Mouse (Mus musculus): ENCODE results near the gene Rhebl1. TPM values are rescaled to one million over a fixed set of nuclear protein-coding genes. Genes with fewer than 3 reads are reported as not detected.

Gene Rhebl1
- polyA plus RNA-seq, 1 experiment from 2014 or later, result 20.1 TPM

GRCm38 (mm10) chr15:98851229-98851818 lies 43.0 kb downstream of the Rhebl1 start:
- no peak overlapping the region for H3K27ac ChIP-seq
- no peak overlapping the region for H3K4me3 ChIP-seq (replicated peaks)
- peaks cover 96% of the 10 kb centered on the region for H3K36me3 ChIP-seq (replicated peaks)
- no peaks in the 10 kb centered on the region for H3K4me1 ChIP-seq
- H3K9ac ChIP-seq, result no peak overlapping the region
- WGBS, result 94% methylated on average over 21 of the region's 21 CpGs
- no peak for ATAC-seq (ENCODE audit: low FRiP score)
- no peaks in the 10 kb centered on the region for H3K27me3 ChIP-seq
- H3K4me2 ChIP-seq, result no peak overlapping the region
- no peaks in the 10 kb centered on the region for H3K9me3 ChIP-seq

- H3K4me3 ChIP-seq (replicated peaks), result no peak overlapping the region
- no peaks in the 10 kb centered on the region for H3K27me3 ChIP-seq
- peaks cover 96% of the 10 kb centered on the region for H3K36me3 ChIP-seq (replicated peaks)
- H3K9me3 ChIP-seq, result no peaks in the 10 kb centered on the region
- H3K9ac ChIP-seq, result no peak overlapping the region
- no peak overlapping the region for H3K27ac ChIP-seq
- WGBS, result 93% methylated on average over 14 of the region's 14 CpGs
- no peak for ATAC-seq (ENCODE audit: low FRiP score)
- H3K4me2 ChIP-seq, result no peak overlapping the region
- no peaks in the 10 kb centered on the region for H3K4me1 ChIP-seq
Observed at GRCm38 (mm10) chr15:98850668-98851067, 43.7 kb downstream of the Rhebl1 start.

- H3K27me3 ChIP-seq, result no peaks in the 10 kb centered on the region
- WGBS, result 92% methylated on average over 16 of the region's 16 CpGs
- no peak for ATAC-seq (ENCODE audit: low FRiP score)
Observed at GRCm38 (mm10) chr15:98849956-98850600, 44.3 kb downstream of the Rhebl1 start.

GRCm38 (mm10) chr15:98849165-98849564 lies 45.2 kb downstream of the Rhebl1 start:
- H3K36me3 ChIP-seq (replicated peaks), result peaks cover 96% of the 10 kb centered on the region
- H3K27ac ChIP-seq, result no peak overlapping the region
- no peak overlapping the region for H3K4me3 ChIP-seq (replicated peaks)
- H3K9me3 ChIP-seq, result no peaks in the 10 kb centered on the region
- no peaks in the 10 kb centered on the region for H3K27me3 ChIP-seq
- ATAC-seq (ENCODE audit: low FRiP score), result no peak
- H3K4me1 ChIP-seq, result no peaks in the 10 kb centered on the region
- H3K9ac ChIP-seq, result no peak overlapping the region
- 96% methylated on average over 11 of the region's 11 CpGs for WGBS
- no peak overlapping the region for H3K4me2 ChIP-seq

More at GRCm38 (mm10) chr15:98849956-98850600, 44.3 kb downstream of the Rhebl1 start:
- Histone ChIP-seq H3K4me2 (no peak overlapping the region), H3K27ac (no peak overlapping the region), H3K9ac (no peak overlapping the region), H3K4me3 (replicated peaks) (no peak overlapping the region), H3K36me3 (replicated peaks) (peaks cover 96% of the 10 kb centered on the region), H3K4me1 (no peaks in the 10 kb centered on the region), H3K9me3 (no peaks in the 10 kb centered on the region)

GRCm38 (mm10) chr15:98846140-98846539 lies 48.2 kb downstream of the Rhebl1 start:
- ATAC-seq (ENCODE audit: low FRiP score), result no peak
- 92% methylated on average over 8 of the region's 8 CpGs for WGBS

GRCm38 (mm10) chr15:98845149-98845548 lies 49.2 kb downstream of the Rhebl1 start:
- Histone ChIP-seq H3K4me3 (replicated peaks) (no peak overlapping the region), H3K4me2 (no peak overlapping the region), H3K9ac (no peak overlapping the region), H3K36me3 (replicated peaks) (peaks cover 96% of the 10 kb centered on the region), H3K27me3 (no peaks in the 10 kb centered on the region), H3K27ac (no peak overlapping the region), H3K4me1 (no peaks in the 10 kb centered on the region), H3K9me3 (no peaks in the 10 kb centered on the region)
- WGBS, result 93% methylated on average over 2 of the region's 2 CpGs
- ATAC-seq (ENCODE audit: low FRiP score), result no peak

More at GRCm38 (mm10) chr15:98846140-98846539, 48.2 kb downstream of the Rhebl1 start:
- H3K27ac ChIP-seq, result no peak overlapping the region
- H3K36me3 ChIP-seq (replicated peaks), result peaks cover 96% of the 10 kb centered on the region
- H3K9ac ChIP-seq, result no peak overlapping the region
- H3K4me2 ChIP-seq, result no peak overlapping the region
- H3K4me3 ChIP-seq (replicated peaks), result no peak overlapping the region
- H3K4me1 ChIP-seq, result no peaks in the 10 kb centered on the region
- no peaks in the 10 kb centered on the region for H3K27me3 ChIP-seq
- no peaks in the 10 kb centered on the region for H3K9me3 ChIP-seq

GRCm38 (mm10) chr15:98843595-98844223 lies 50.6 kb downstream of the Rhebl1 start:
- Histone ChIP-seq H3K27me3 (no peaks in the 10 kb centered on the region), H3K36me3 (replicated peaks) (peaks cover 96% of the 10 kb centered on the region), H3K27ac (no peak overlapping the region), H3K4me1 (no peaks in the 10 kb centered on the region), H3K4me3 (replicated peaks) (no peak overlapping the region), H3K9ac (no peak overlapping the region), H3K4me2 (no peak overlapping the region), H3K9me3 (no peaks in the 10 kb centered on the region)
- WGBS, result 92% methylated on average over 11 of the region's 11 CpGs
- no peak for ATAC-seq (ENCODE audit: low FRiP score)

GRCm38 (mm10) chr15:98839671-98840585 lies 54.4 kb downstream of the Rhebl1 start:
- H3K27me3 ChIP-seq, result no peaks in the 10 kb centered on the region
- no peak overlapping the region for H3K9ac ChIP-seq
- H3K4me1 ChIP-seq, result no peaks in the 10 kb centered on the region
- H3K36me3 ChIP-seq (replicated peaks), result peaks cover 100% of the 10 kb centered on the region
- WGBS, result 95% methylated on average over 30 of the region's 30 CpGs
- H3K27ac ChIP-seq, result no peak overlapping the region
- no peak for ATAC-seq (ENCODE audit: low FRiP score)
- H3K9me3 ChIP-seq, result no peaks in the 10 kb centered on the region
- H3K4me2 ChIP-seq, result no peak overlapping the region
- H3K4me3 ChIP-seq (replicated peaks), result no peak overlapping the region

- Histone ChIP-seq H3K4me2 (no peak overlapping the region), H3K27me3 (no peaks in the 10 kb centered on the region), H3K36me3 (replicated peaks) (peaks cover 100% of the 10 kb centered on the region), H3K27ac (no peak overlapping the region), H3K4me3 (replicated peaks) (no peak overlapping the region), H3K9me3 (no peaks in the 10 kb centered on the region), H3K4me1 (no peaks in the 10 kb centered on the region), H3K9ac (no peak overlapping the region)
- ATAC-seq (ENCODE audit: low FRiP score), result no peak
- WGBS, result 94% methylated on average over 14 of the region's 14 CpGs
Observed at GRCm38 (mm10) chr15:98839161-98839560, 55.2 kb downstream of the Rhebl1 start.

GRCm38 (mm10) chr15:98837743-98838103 lies 56.6 kb downstream of the Rhebl1 start:
- no peak overlapping the region for H3K4me3 ChIP-seq (replicated peaks)
- no peaks in the 10 kb centered on the region for H3K27me3 ChIP-seq
- peaks cover 97% of the 10 kb centered on the region for H3K36me3 ChIP-seq (replicated peaks)
- no peak overlapping the region for H3K4me2 ChIP-seq
- no peaks in the 10 kb centered on the region for H3K4me1 ChIP-seq
- WGBS, result 73% methylated on average over 4 of the region's 4 CpGs
- no peaks in the 10 kb centered on the region for H3K9me3 ChIP-seq
- ATAC-seq (ENCODE audit: low FRiP score), result no peak
- no peak overlapping the region for H3K27ac ChIP-seq
- H3K9ac ChIP-seq, result no peak overlapping the region

- peaks cover 91% of the 10 kb centered on the region for H3K36me3 ChIP-seq (replicated peaks)
- WGBS, result 95% methylated on average over 21 of the region's 21 CpGs
- no peak for ATAC-seq (ENCODE audit: low FRiP score)
Observed at GRCm38 (mm10) chr15:98837006-98837742, 57.2 kb downstream of the Rhebl1 start.

More at GRCm38 (mm10) chr15:98837006-98837742, 57.2 kb downstream of the Rhebl1 start:
- H3K9ac ChIP-seq, result no peak overlapping the region
- H3K27ac ChIP-seq, result no peak overlapping the region
- no peaks in the 10 kb centered on the region for H3K9me3 ChIP-seq
- no peak overlapping the region for H3K4me2 ChIP-seq
- H3K4me1 ChIP-seq, result peaks cover under 1% of the 10 kb centered on the region; the same call in 1 of the 2 replicates
- H3K27me3 ChIP-seq, result no peaks in the 10 kb centered on the region
- no peak overlapping the region for H3K4me3 ChIP-seq (replicated peaks)
